Mouse (Mus musculus) spleen, adult 2 months (tissue): ENCODE measurements around the gene Pnmal1. TPM values are rescaled to one million over a fixed set of nuclear protein-coding genes. Genes with fewer than 3 reads are reported as not detected.
A peak's percentile ranks its signal among the peaks of the same experiment; 100 is the strongest.
"Not testable (repeated sequence)": the region's sequence is repeated elsewhere in the genome, so short reads cannot be mapped to it uniquely, and the experiment has no call there.

Source experiments
- DNase-seq, 2 experiments: peaks; one replicate each; pipeline versions ENCODE4 v3.0.0 to v3.0.0-alpha.2; 2012 to 2021; ENCODE audit warnings: low spot score in 2 of 2, low read depth in 1 of 2
- H3K27ac ChIP-seq: fragments of 200-500 bp; 2 replicates; pipeline ENCODE4 v1.5.1; 2012; ENCODE audit warnings: low read length, inconsistent platforms; ENCODE audit not compliant: insufficient read depth
- H3K27me3 ChIP-seq: fragments of 200-500 bp; 2 replicates; pipeline ENCODE4 v1.6.1; 2012; ENCODE audit warnings: mild to moderate bottlenecking, moderate library complexity, low read length, inconsistent platforms; ENCODE audit not compliant: control insufficient read depth, insufficient read depth
- H3K36me3 ChIP-seq: fragments of 200-500 bp; 2 replicates; pipeline ENCODE4 v1.6.1; 2012; ENCODE audit warnings: mild to moderate bottlenecking, low read length, inconsistent platforms; ENCODE audit not compliant: control insufficient read depth, insufficient read depth
- H3K4me1 ChIP-seq: fragments of 200-500 bp; 2 replicates; pipeline ENCODE4 v1.6.1; 2011; ENCODE audit warnings: inconsistent platforms; ENCODE audit not compliant: control insufficient read depth, insufficient read depth, insufficient read length
- H3K4me3 ChIP-seq: fragments of 200-500 bp; 2 replicates; pipeline ENCODE4 v1.5.1; 2011; ENCODE audit warnings: mild to moderate bottlenecking, inconsistent platforms; ENCODE audit not compliant: insufficient read depth, insufficient read length; ENCODE audit errors: extremely low read depth
- CTCF ChIP-seq: fragments of 200-500 bp; IDR thresholded peaks from 2 replicates; pipeline ENCODE4 v1.5.1; 2011; ENCODE audit warnings: mild to moderate bottlenecking, inconsistent platforms; ENCODE audit not compliant: insufficient read depth, insufficient read length, insufficient replicate concordance; ENCODE audit errors: extremely low read depth
- POLR2A ChIP-seq: fragments of 200-500 bp; IDR thresholded peaks from 2 replicates; pipeline ENCODE4 v1.6.1; 2011; ENCODE audit warnings: low read depth, low read length, inconsistent platforms
- WGBS: fragments of 180-500 bp; shearing (Covaris S2); methylation state at CpG from one replicate; pipeline ENCODE4 v1.1.7; 2018; 5-methylcytosine and 5-hydroxymethylcytosine counted together
- polyA plus RNA-seq: library from polyadenylated mRNA; depleted of rRNA; stranded (reverse); fragments of >200 nt; gene quantifications from 2 replicates; pipeline ENCODE4 v1.2.3, GENCODE M21; 2012

The Pnmal1 gene
- polyA plus RNA-seq, 1 experiment: not detected

DNA sequence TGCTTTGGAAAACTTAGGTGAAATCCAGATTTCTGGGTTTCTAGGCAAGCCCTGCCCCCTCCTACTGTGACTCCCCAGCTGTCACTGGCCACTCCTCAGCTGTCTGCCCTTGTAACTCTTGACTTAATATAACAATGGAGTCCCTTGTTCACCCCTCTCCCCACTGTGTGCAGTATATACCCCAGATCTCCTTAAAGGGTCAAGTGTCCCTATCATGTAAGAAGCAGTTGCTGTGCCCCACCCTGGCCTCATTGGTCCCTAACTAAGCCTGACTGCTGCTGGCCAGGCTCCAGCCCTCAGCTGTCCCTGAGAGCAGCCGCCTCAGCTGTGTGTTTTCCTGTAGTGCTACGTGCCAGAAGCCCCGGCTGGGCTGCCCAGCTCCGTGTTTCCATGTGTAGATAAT is 11.5 kb upstream of the Pnmal1 start:
- H3K27ac ChIP-seq: no peak overlapping the region
- no peaks in the 10 kb centered on the region for H3K36me3 ChIP-seq
- TF ChIP-seq POLR2A (no peak), CTCF (no peak)
- H3K27me3 ChIP-seq: peaks cover 9% of the 10 kb centered on the region
- DNase-seq: no peak
- H3K4me1 ChIP-seq: peaks cover 7% of the 10 kb centered on the region
- 29% methylated on average over 4 of the region's 4 CpGs for WGBS
- H3K4me3 ChIP-seq: no peak overlapping the region

DNA sequence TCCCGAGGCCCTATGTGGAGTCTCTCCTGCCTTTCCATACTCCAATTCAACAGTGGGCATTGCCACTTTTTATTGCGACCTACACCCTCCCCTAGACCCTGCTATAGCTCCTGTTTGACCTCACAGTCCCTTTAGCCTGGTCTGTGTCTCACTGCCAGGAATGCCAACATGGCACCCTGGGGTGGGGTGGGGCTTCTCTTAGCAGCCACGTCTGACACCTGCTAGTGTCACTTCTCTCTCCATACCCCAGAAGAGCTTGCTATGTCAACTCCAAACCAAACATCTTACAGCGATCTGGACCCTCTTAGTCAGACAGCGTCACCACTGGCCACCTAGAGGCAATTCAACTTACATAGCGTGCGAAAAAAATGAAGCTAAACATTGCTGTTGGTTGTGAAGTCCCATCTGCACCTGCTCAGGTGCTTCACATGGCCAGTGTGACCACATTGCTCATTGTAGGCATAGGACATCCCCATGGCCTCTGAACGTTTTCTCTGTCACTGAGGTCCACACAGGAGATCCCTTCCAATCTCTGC is 10.5 kb upstream of the Pnmal1 start:
- 80% methylated on average over 8 of the region's 8 CpGs for WGBS
- TF ChIP-seq POLR2A (no peak), CTCF (no peak)
- H3K27ac ChIP-seq: no peak overlapping the region
- H3K4me1 ChIP-seq: peaks cover 7% of the 10 kb centered on the region
- no peaks in the 10 kb centered on the region for H3K36me3 ChIP-seq
- DNase-seq: no peak
- peaks cover 9% of the 10 kb centered on the region for H3K27me3 ChIP-seq
- H3K4me3 ChIP-seq: no peak overlapping the region

DNA sequence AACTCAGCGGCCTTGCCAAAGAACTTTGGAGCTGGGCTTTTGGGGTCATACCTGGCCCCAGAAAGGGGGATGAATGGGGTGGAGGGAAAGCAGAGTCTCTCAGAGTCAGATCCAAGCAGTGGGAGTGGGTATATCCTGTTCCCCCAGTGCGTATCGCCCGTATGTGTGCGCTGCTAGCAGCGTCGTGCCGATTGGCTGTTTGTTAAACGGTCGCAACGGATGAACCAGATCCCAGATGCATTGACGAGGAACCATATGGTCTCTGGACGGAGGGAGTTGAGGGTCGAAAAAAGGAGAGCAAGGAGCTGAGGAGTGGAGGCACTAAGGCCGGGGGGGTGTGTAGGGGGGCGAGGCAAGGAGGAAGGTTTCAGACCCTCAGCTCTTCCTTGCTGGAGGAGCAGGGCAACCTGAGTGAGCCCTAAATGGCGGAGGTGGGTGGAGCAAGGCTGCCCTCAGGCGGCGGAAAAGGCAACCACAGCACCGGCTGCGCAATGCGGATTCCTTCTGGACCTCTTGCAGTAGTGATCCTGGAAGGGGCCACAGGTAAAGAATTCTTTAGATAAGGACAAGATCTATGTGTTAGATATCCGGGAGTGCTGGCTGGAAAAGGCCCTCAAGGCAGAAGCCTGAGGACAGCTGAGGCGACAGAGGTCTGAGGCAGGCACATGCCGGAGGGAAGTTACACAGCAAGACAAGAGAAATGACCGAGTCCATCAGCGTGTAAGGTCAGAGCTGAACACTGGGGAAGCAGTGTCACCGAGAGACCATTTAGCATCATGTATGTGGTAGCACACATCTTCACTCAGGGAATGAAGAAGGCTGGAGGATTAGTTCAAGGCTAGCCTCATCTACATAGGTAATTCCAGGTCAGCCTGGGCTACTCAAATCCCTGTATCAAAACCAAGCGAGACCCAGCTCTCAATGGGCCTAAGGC is 9.3 kb upstream of the Pnmal1 start:
- H3K27ac ChIP-seq: no peak overlapping the region
- 17% methylated on average over 28 of the region's 29 CpGs for WGBS
- H3K27me3 ChIP-seq: peaks cover 7% of the 10 kb centered on the region
- DNase-seq: peak in 1 of 2 experiments; percentile 54
- no peak overlapping the region; the same call in 1 of the 2 replicates for H3K4me3 ChIP-seq
- H3K4me1 ChIP-seq: peaks cover 3% of the 10 kb centered on the region; the same call in 1 of the 2 replicates
- no peaks in the 10 kb centered on the region for H3K36me3 ChIP-seq
- peak; percentile 93 for TF ChIP-seq CTCF
- TF ChIP-seq POLR2A: no peak

DNA sequence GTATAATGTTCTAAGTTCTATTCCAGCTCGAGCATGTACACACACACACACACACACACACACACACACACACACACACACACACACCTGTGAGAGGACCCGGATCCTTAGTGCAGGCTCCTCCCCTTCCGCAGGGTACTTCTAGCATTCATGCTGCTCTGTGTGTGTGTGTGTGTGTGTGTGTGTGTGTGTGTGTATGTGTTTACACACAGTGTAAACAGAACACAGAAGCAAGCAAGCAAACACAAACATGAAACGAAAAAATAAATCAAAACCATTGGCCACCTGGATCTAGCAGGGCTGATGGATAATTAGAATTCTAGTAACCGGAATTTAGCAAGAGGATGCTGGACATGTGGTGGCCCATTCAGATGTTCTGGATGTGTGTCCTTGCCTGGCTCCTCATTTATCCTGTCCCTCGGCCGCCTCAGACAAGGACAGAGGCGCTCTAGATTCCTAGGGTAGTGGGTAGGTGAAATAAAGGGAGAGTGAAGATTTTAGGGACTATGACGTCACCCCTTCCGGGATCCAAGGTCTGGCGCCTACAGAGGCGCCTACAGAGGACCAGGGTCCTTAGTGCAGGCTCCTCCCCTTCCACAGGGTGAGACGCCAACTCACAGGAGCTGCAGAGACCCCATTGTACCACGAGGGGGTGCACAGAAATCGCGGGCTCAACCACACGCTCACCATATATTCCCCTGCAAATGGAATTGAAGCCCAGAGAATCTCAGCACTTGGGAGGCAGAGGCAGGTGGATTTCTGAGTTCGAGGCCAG is 8.4 kb upstream of the Pnmal1 start:
- 22% methylated on average over 18 of the region's 18 CpGs for WGBS
- Histone ChIP-seq H3K27me3 (peaks cover 5% of the 10 kb centered on the region), H3K27ac (no peak overlapping the region), H3K4me1 (peaks cover 3% of the 10 kb centered on the region; the same call in 1 of the 2 replicates), H3K4me3 (no peak overlapping the region), H3K36me3 (no peaks in the 10 kb centered on the region)
- TF ChIP-seq CTCF (peak; percentile 75; the same call in 1 of the 2 replicates), POLR2A (no peak)
- DNase-seq: peak; percentile 54 to 67

DNA sequence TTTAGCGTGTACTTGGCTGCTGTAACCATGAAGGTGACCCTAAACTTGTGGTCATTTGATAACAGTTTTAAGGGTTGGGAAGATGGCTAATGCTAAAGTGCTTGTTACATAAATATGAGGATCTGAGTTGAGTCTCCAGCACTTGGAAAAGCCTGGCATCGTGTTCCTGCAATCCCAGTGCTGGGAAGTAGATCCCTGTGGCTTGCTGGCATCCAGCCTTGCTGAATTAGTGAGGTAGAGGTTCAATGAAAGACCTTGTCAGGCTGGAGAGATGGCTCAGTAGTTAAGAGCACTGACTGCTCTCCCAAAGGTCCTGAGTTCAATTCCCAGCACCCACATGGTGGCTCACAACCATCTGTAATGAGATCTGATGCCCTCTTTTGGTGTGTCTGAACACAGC is 5.7 kb upstream of the Pnmal1 start:
- not testable (repeated sequence) for H3K27me3 ChIP-seq, H3K27ac ChIP-seq, H3K36me3 ChIP-seq, H3K4me3 ChIP-seq, DNase-seq, H3K4me1 ChIP-seq
- WGBS: 71% methylated on average over 2 of the region's 2 CpGs

DNA sequence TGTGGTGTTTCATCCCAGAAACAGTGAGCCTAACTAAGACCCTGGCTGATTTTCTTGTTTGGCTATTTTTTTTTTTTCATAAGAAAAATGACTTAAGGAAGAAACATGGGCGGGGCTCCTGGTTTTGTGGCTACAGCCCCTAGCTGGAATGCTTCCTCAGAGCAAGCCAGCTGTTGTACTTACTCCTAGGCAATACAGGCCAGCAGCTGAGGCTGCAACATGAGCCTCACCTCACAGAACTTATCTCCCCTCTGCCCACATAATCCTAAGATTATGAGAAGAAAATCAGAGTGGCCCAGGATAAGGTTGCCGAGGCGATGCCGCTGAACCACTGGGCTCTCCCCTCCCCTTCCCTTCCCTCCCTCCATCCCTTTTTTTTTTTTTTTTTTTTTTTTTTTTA is 3.8 kb upstream of the Pnmal1 start:
- H3K4me1 ChIP-seq: no peaks in the 10 kb centered on the region
- no peak for DNase-seq
- H3K36me3 ChIP-seq: no peaks in the 10 kb centered on the region
- 69% methylated on average over 4 of the region's 4 CpGs for WGBS
- H3K4me3 ChIP-seq: no peak overlapping the region
- TF ChIP-seq CTCF (no peak), POLR2A (no peak)
- H3K27me3 ChIP-seq: no peaks in the 10 kb centered on the region
- H3K27ac ChIP-seq: no peak overlapping the region
